Mouse (Mus musculus) G1E (cell line): Measurements from ENCODE around the gene Cbwd1.

Source experiments
- CTCF ChIP-seq: IDR thresholded peaks from 2 replicates; pipeline ENCODE4 v1.5.1; 2012; ENCODE audit warnings: low read depth, low read length, inconsistent platforms, mixed read lengths
- TAL1 ChIP-seq: conservative IDR thresholded peaks from 2 replicates; pipeline ENCODE4 v1.6.1; 2012; ENCODE audit warnings: low read depth, low read length, inconsistent platforms, mixed read lengths

GRCm38 (mm10) chr19:24901666-24902065 lies 59.7 kb downstream of the Cbwd1 start:
- TF ChIP-seq CTCF (no peak), TAL1 (no peak)
